Mouse (Mus musculus): ENCODE results near the gene Gm34653.

GRCm38 (mm10) chr2:34847702-34848101 lies 14.9 kb downstream of the Gm34653 start:
- TF ChIP-seq CTCF (IDR thresholded peaks at IDR 0.05; ENCODE audit: control insufficient read depth, insufficient read depth, insufficient replicate concordance, low read depth, low read length) (no peak), POLR2A (IDR thresholded peaks at IDR 0.05; ENCODE audit: control insufficient read depth, low read depth, low read length) (no peak)

All from testis, adult 2 months (tissue).